Mouse (Mus musculus): ENCODE measurements around the gene Rcc2.

Rcc2 gene

DNA sequence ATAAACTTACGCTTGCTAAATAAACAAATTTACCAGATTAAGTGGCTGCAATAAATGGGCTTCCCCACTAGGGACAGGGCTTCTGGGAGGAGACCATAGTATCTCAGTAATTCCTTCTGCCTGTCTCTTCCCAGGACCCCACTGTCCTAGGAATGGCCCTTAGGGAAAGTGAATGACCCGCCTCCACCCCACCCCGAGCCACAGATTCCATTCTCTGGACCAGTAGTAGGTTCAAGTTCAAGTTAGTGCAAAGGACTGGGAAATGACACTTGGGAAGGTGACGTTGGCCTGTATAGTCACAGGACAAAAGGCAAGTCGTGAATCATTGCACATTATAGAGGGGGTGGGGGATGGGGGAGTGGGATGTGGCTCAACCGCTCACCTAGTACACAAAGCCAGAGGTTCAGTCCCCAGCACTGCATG lies 15.4 kb upstream of the Rcc2 start:
- no peak for DNase-seq (ENCODE audit: low read depth, low spot score)

- DNase-seq (ENCODE audit: low read depth, low spot score) = no peak
These were observed 12.1 kb upstream of the Rcc2 start for GRCm38 (mm10) chr4:140688044-140688825.

- no peak for DNase-seq (ENCODE audit: low read depth, low spot score)
These were observed 11.4 kb upstream of the Rcc2 start for GRCm38 (mm10) chr4:140688826-140689425.

GRCm38 (mm10) chr4:140689873-140690655 lies 10.3 kb upstream of the Rcc2 start:
- DNase-seq (ENCODE audit: low read depth, low spot score) = peak; percentile 70

DNA sequence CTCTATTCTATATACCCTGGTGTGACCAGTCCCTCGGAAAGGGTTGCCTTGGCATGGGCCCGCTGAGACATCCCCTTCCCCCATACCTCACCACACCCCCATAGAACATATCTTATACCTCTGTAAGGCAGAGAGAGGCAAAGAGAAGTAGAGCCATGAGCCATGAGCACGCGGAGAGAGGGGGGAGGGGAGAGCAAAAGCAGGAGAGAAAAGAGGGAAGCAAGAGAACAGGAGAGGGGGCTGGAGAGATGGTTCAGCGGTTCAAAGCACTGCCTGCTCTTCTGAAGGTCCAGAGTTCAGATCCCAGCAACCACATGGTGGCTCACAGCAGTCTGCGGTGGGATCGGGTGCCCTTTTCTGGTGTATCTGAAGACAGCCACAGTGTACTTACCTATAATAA lies 8.9 kb upstream of the Rcc2 start:
- no peak for DNase-seq (ENCODE audit: low read depth, low spot score)

GRCm38 (mm10) chr4:140693513-140693912 lies 6.8 kb upstream of the Rcc2 start:
- no peak for DNase-seq (ENCODE audit: low read depth, low spot score)

GRCm38 (mm10) chr4:140694551-140695060 lies 5.7 kb upstream of the Rcc2 start:
- no peak for DNase-seq (ENCODE audit: low read depth, low spot score)

DNA sequence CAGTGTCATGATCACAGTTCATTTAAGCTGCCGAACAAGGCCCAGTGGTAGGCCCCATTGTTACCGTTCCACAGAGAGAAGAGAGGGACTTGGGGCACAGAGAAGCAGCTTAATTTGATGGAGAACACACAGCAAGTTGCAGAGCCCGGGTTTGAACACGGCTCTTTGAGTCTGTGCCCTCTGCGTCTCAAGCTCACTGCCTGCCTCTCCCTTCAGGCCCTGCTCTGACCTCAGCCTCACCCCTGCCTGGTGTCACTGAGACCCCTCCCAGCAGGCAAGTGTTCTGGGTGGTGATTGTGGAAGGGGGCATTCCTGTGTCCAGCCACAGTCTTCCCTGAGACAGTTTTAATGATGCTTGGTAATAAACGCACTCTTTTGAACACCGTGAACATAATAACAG lies 5.2 kb upstream of the Rcc2 start:
- no peak for DNase-seq (ENCODE audit: low read depth, low spot score)

DNA sequence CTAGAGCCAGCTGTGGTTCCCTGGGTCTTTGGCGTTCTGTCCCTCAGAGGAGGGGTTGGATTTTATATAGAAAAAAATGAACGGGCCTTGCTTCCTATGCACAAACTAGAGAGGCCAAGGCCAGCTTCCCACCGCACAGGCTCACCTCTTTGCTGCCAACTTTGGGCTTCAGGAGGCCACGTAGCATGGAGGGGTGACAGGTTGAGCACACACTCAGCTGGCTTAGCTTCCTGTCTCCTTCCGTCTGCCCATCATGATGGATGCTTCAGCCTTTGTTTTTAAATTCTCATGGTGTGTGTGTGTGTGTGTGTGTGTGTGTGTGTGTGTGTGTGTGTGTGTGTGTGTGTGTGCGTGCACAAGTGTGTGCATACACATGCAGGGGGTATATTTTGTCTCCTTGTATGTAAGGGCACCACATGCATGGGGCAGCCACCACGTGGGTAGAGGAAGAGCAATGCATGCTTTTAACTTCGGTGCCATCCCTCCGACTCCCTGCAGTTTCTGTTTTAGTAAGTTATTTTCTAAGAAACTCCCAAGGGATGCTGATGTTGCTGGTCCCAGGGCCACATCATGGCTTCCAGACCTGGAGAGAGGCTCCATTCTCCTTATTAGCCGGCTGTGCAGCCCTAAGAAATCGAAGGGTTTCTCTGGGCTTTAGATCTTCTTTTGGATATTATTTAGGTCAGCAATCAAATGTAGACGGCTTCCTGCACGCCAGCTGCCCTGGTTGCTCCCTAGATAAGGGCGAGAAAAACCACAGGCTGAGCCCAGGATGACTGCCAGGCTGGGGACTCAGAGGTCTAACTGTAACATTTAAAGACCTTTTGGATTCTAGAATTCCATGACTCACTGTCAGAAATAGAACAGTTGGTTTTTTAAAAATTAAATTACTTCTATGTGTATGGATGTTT lies 4.4 kb upstream of the Rcc2 start:
- DNase-seq (ENCODE audit: low read depth, low spot score) = no peak

- DNase-seq (ENCODE audit: low read depth, low spot score) = peak; percentile 88
These were observed 757 bp upstream of the Rcc2 start for GRCm38 (mm10) chr4:140699441-140700127.

DNA sequence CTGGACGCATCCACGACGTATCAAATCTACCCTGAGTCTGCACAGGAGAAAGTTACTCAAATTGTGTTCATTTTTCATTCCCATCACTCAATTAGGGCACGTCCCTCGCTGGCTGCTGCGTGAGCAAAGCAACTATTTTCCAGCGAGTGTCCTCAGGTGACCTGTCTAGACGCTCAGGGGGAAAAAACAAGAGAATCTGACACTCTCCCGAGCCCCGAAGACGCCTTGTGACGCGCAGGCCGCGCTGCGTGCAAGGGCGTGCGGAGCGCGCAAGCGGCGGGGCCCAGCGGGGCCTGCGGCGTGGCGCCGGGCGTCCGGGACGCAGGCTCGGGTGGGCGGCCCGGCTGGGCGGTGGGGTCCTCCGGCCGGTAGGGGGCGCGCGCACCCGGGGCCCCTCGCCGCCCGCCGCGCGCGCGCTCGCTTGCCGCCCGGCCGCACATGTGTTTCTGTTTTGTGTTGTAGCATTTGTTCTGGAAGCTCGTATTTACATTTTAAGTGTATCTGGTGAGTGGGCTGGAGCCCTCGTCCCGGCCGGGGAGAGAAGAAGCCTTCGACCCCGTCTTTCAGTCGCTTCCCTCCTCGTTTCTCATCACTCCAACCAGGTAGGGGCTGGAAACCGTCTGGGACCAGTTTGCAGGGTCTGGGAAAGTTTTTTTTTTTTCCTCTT lies 841 bp downstream of the Rcc2 start:
- peak; percentile 91 for DNase-seq (ENCODE audit: low read depth, low spot score)

DNA sequence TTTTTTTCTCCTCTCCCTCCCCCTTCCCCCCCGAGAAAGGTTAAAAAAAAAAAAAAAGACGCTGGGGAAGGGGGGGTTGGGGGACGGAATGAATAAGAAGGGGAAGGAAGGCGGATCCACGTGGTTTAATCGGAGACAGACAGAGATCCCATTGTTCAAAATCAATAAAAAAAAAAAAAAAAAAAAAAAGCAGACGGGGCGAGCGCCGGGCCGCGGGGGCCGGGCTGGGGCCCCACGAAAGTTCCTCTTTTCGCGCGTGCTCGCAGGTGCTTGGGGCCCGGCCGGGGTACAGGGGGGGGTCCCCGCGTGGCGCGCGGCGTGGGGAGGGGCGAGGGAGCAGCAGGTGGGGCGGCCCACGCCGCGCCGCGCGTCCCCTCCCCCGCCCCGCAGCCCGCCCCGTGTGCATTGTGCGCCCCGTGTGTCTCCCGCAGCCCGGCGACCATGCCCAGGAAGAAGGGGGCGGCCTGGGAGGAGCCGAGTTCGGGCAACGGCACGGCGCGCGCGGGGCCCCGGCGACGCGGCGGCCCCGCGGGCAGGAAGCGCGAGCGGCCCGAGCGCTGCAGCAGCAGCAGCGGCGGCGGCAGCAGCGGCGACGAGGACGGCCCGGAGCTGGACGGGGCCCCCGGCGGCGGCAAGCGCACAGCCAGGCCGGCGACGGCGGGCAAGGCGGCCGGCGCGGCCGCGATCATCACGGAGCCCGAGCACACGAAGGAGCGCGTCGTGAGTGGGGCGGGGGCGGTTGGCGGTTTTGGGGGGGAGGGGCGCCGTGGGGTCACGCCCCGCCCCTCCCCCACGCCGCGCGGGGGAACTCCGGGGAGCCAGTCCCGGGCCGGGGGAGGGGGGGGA lies 1.6 kb downstream of the Rcc2 start:
- DNase-seq (ENCODE audit: low read depth, low spot score) = peak; percentile 84

DNA sequence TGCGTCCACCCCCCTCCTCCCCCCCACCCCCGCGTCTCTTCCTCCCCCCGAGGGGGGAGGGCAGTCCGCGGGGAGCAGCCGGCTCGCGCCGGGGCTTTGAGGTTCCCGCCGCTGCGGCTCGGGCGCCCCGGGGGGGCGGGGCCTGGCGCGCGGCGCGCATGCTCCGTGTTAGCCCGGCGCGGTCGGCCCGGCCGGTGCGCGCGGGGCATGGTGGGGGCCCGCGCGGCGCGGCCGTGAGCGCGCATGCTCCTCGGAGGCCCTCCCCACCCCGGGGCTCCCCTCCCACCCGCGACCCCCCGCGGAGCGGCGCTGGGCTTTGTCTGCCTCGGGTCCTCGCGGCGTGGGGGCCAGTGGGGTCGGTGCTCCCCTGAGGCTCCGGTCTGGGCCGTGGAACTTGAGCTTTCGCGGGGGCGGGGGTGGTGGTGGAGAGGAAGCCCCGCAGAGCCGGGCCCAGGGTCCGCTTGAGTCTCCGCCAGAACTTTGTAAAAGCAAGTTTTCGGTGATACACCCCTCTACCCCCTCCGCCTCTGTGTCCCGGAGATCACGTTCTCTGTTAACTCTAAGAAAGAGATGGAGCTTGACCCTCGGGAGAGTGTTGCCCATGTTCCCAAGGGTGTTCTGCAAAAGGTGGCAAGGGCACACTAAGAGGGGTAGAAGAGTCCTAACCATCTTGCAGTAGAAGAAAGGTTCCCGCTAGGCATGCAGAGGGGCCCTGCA lies 2.4 kb downstream of the Rcc2 start:
- DNase-seq (ENCODE audit: low read depth, low spot score) = peak; percentile 89

DNA sequence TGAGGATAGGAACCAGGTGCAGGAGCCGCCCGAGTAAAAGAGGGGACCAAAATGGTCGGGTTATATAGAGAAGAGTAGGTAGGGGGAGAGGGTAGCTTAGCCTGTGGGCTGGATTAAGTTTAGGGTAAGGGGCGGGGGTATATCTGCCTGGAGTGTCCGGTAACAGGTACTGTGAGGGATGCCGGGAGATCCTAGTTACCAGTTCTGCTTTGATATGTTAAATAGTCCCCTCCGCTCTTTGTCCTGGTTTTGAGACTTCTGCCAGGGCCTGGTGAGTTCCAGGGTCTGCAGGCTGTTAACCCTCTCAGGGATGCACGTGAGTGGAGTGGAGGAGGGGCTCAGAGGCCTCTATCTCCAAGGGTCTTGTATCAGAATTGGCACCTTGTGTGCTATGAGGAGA lies 3.3 kb downstream of the Rcc2 start:
- DNase-seq (ENCODE audit: low read depth, low spot score) = no peak

GRCm38 (mm10) chr4:140704166-140704565 lies 3.8 kb downstream of the Rcc2 start:
- DNase-seq (ENCODE audit: low read depth, low spot score) = no peak

GRCm38 (mm10) chr4:140707615-140708014 lies 7.3 kb downstream of the Rcc2 start:
- no peak for DNase-seq (ENCODE audit: low read depth, low spot score)

DNA sequence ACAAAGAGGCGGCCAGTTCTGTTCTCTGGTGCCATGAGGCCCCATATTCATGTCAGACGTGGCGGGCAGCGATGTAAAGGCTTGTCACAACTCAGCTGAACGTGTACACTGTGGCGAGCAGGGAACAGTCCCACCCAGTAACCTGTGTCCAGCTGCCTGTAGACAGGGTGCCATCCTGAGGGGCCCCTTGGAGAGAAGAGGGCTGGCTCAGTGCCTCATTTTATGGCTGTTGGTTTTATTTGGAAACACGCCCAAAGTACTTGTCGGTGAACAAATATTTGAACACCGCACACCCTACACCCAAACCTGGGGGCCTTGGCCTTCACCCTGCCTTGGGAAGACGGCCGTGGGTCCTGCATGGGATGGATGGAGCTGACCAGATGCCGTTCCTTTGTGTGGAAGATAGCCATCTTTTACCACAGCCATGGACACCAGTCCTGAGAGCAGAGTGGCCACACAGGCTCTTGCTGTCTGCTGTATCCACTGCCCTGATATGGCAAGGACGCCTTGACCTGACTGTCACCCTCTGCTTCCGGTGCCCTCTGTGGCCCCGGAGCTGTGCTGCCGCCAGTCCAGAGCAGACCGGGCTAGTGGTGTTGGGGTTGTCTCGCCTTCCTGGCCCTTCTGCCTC lies 8.1 kb downstream of the Rcc2 start:
- DNase-seq (ENCODE audit: low read depth, low spot score) = no peak

GRCm38 (mm10) chr4:140709111-140709510 lies 8.8 kb downstream of the Rcc2 start:
- no peak for DNase-seq (ENCODE audit: low read depth, low spot score)
